Comparison of ENCODE assay signal across 9 mouse cellular contexts in the genomic region with DNA sequence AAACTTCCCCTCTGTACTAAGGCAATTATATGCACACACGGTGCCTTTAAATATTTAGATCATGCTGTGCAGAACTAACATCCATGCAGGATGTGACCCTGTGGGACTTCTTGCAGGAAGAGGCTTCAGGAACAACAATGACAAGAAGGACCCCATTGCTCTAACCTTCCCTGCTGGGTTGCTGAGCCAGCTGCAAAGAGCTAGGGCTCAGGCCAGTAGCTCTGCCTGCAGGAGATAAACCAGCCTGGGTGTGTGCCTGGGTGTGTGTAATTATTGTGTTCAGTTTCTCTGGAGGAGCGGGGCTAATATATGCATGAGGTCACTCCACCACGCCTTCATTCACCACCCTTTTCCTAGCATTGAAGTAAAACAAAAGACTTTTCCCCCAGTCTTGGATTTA. TPM values are rescaled to one million over a fixed set of nuclear protein-coding genes. Genes with fewer than 3 reads are reported as not detected.
DNase-seq lines count a peak whose midpoint lies in the region; ATAC-seq and TF ChIP-seq lines count a peak whose summit lies in the region.
"Had no signal": no experiment of that assay in that cellular context is flagged by ENCODE, and none has a peak within 500 bp of the region (broad histone marks: within the 10 kb centered on the region; RNA-seq: fewer than 3 reads in every experiment).

No protein-coding gene starts in this region.

- no peak overlapping the region for H3K4me2 ChIP-seq in hindbrain, embryonic 11.5 days (replicated peaks; ENCODE audit: low read depth, low read length)

- DNase-seq in heart, adult 2 months = peak; percentile 35 to 51
- DNase-seq in heart, postnatal 25 days (ENCODE audit: low spot score) = no peak
- DNase-seq in embryonic facial prominence, embryonic 10.5 days (ENCODE audit: low spot score) = peak; percentile 8
- DNase-seq in hindbrain, embryonic 11.5 days (ENCODE audit: low spot score) = peak; percentile 19
- peak; percentile 15 for DNase-seq in midbrain, embryonic 10.5 days (ENCODE audit: low spot score)
- no peak for DNase-seq in right cerebral cortex, postnatal 14 days
- no peak for DNase-seq in cerebellum, adult 11 months

- 0 out of 2 replicates have a peak, but pooled peaks have one; percentile 23 for TF ChIP-seq EP300 in heart, adult 2 months (IDR thresholded peaks at IDR 0.05; ENCODE audit: insufficient read depth, low read depth, low read length)

- H3K4me3 ChIP-seq in heart, adult 2 months = no peak overlapping the region
- H3K4me3 ChIP-seq in embryonic facial prominence, embryonic 10.5 days = no peak overlapping the region
- H3K4me3 ChIP-seq in hindbrain, embryonic 11.5 days (ENCODE audit: low read depth, low read length) = no peak overlapping the region
- no peak overlapping the region for H3K4me3 ChIP-seq in midbrain, embryonic 10.5 days

- no peak for TF ChIP-seq POLR2A in heart, adult 2 months (IDR thresholded peaks at IDR 0.05; ENCODE audit: insufficient read depth, low read depth, low read length)

- no peak overlapping the region for H3K27ac ChIP-seq in heart, adult 2 months
- peak overlapping the region; percentile 14 for H3K27ac ChIP-seq in embryonic facial prominence, embryonic 10.5 days (replicated peaks)
- H3K27ac ChIP-seq in hindbrain, embryonic 11.5 days (ENCODE audit: low read depth, low read length) = no peak overlapping the region
- H3K27ac ChIP-seq in midbrain, embryonic 10.5 days (replicated peaks) = no peak overlapping the region

- H3K36me3 ChIP-seq in heart, adult 2 months (ENCODE audit: control insufficient read depth, insufficient read depth, low read length) = no peaks in the 10 kb centered on the region
- no peaks in the 10 kb centered on the region for H3K36me3 ChIP-seq in embryonic facial prominence, embryonic 10.5 days (replicated peaks)
- H3K36me3 ChIP-seq in hindbrain, embryonic 11.5 days (ENCODE audit: control insufficient read depth, insufficient read depth, low read length) = no peaks in the 10 kb centered on the region
- H3K36me3 ChIP-seq in midbrain, embryonic 10.5 days = no peaks in the 10 kb centered on the region

- 36% methylated on average over 3 of the region's 3 CpGs for WGBS in heart, adult 2 months
- WGBS in embryonic facial prominence, embryonic 10.5 days = 36% methylated on average over 3 of the region's 3 CpGs
- WGBS in hindbrain, embryonic 11.5 days = 26% methylated on average over 3 of the region's 3 CpGs
- WGBS in midbrain, embryonic 10.5 days = 34% methylated on average over 3 of the region's 3 CpGs

- intact Hi-C loops in heart, adult 2 months (cut with DNase I) = loop anchor here (5.0 kb wide), 2 partner anchors 41 to 151 kb away; partner anchors contain the start of gene Plekhg1
- intact Hi-C loops in heart, postnatal 25 days (cut with DNase I) = loop anchor here (2.0 to 5.0 kb wide), 4 partner anchors 41 to 171 kb away; no protein-coding TSS in a partner anchor

- H3K27me3 ChIP-seq in heart, adult 2 months (ENCODE audit: control insufficient read depth, insufficient read depth, low read length) = no peaks in the 10 kb centered on the region
- H3K27me3 ChIP-seq in embryonic facial prominence, embryonic 10.5 days (replicated peaks; ENCODE audit: low read depth, poor library complexity, severe bottlenecking) = no peaks in the 10 kb centered on the region
- H3K27me3 ChIP-seq in hindbrain, embryonic 11.5 days (ENCODE audit: control insufficient read depth, insufficient read depth, low read length) = no peaks in the 10 kb centered on the region
- no peaks in the 10 kb centered on the region for H3K27me3 ChIP-seq in midbrain, embryonic 10.5 days (ENCODE audit: low read depth, poor library complexity, severe bottlenecking)

- no peak for TF ChIP-seq CTCF in heart, adult 2 months (IDR thresholded peaks at IDR 0.05)

- H3K9me3 ChIP-seq in embryonic facial prominence, embryonic 10.5 days = no peaks in the 10 kb centered on the region
- H3K9me3 ChIP-seq in hindbrain, embryonic 11.5 days (ENCODE audit: control insufficient read depth, low read length) = no peaks in the 10 kb centered on the region
- H3K9me3 ChIP-seq in midbrain, embryonic 10.5 days (replicated peaks) = no peaks in the 10 kb centered on the region

- peaks cover 9% of the 10 kb centered on the region for H3K4me1 ChIP-seq in heart, adult 2 months (ENCODE audit: control insufficient read depth, insufficient read depth, low read length)
- peaks cover 13% of the 10 kb centered on the region for H3K4me1 ChIP-seq in embryonic facial prominence, embryonic 10.5 days
- H3K4me1 ChIP-seq in hindbrain, embryonic 11.5 days (replicated peaks; ENCODE audit: control insufficient read depth, insufficient read depth, low read length) = no peaks in the 10 kb centered on the region
- peaks cover 14% of the 10 kb centered on the region for H3K4me1 ChIP-seq in midbrain, embryonic 10.5 days

- peak; percentile 80 for ATAC-seq in hindbrain, embryonic 11.5 days (ENCODE audit: low FRiP score)
- ATAC-seq in CD4-positive, CD25-positive, alpha-beta regulatory T cell, adult 4 months = no peak

- H3K9ac ChIP-seq in heart, adult 2 months (ENCODE audit: low read depth, low read length) = no peak overlapping the region
- no peak overlapping the region for H3K9ac ChIP-seq in hindbrain, embryonic 11.5 days (ENCODE audit: low read depth, low read length)

- H3K79me2 ChIP-seq in heart, adult 2 months (replicated peaks; ENCODE audit: control insufficient read depth, insufficient read depth, low read length) = no peaks in the 10 kb centered on the region

RNA-seq across cellular contexts. Expression of gene Iyd, which starts 51.8 kb away (rescaled TPM):
- total RNA-seq in heart, adult 2 months (2021) = not detected
- polyA plus RNA-seq in heart, adult 2 months (2012; rRNA removed) = 0.26 TPM in 1 of 2 replicates, not detected in the other
- under 1 TPM in 1 of 2 experiments, not detected in 1; 0.36 TPM for total RNA-seq in heart, postnatal 25 days (2021)
- not detected in 2 replicates for polyA plus RNA-seq in embryonic facial prominence, embryonic 10.5 days (2016; fragmentation: Nextera tagmentation; extraction: Ambion mirVana)
- 0.10 TPM in 1 of 2 replicates, not detected in the other for polyA plus RNA-seq in hindbrain, embryonic 11.5 days (2014; fragmentation: Nextera tagmentation; extraction: Ambion mirVana)
- not detected in 2 replicates for polyA plus RNA-seq in midbrain, embryonic 10.5 days (2016; fragmentation: Nextera tagmentation; extraction: Ambion mirVana)
- polyA plus RNA-seq in CD4-positive, CD25-positive, alpha-beta regulatory T cell, adult 4 months (2017; shearing (Covaris generic)) = not detected
- total RNA-seq: heart, postnatal 36 days had no signal

Comparison
In these comparisons a context has a peak if more than half of its experiments do, and no peak if none do; other contexts are left out.
1. DNase-seq: peak in heart, adult 2 months (2 of 2), embryonic facial prominence, embryonic 10.5 days (single experiment), hindbrain, embryonic 11.5 days (single experiment) and midbrain, embryonic 10.5 days (single experiment); none in heart, postnatal 25 days (single experiment), right cerebral cortex, postnatal 14 days (single experiment) and cerebellum, adult 11 months (single experiment).